ENCODE assay signal across 24 mouse cellular contexts in genomic region chr10:70847341-70847882, GRCm38 (mm10).
DNase-seq lines count a peak whose midpoint lies in the region; ATAC-seq and TF ChIP-seq lines count a peak whose summit lies in the region.
"Had no signal": no experiment of that assay in that cellular context is flagged by ENCODE, and none has a peak within 500 bp of the region (broad histone marks: within the 10 kb centered on the region; RNA-seq: fewer than 3 reads in every experiment).

No protein-coding gene starts in this region.

- H3K27me3 ChIP-seq in heart, embryonic 11.5 days (ENCODE audit: control insufficient read depth, insufficient read depth, low read length): no peaks in the 10 kb centered on the region
- no peaks in the 10 kb centered on the region for H3K27me3 ChIP-seq in ES-Bruce4 (ENCODE audit: control insufficient read depth, insufficient read depth, low read length, poor library complexity, severe bottlenecking)
- H3K27me3 ChIP-seq: embryonic facial prominence, embryonic 15.5 days; heart, embryonic 15.5 days; limb, embryonic 13.5 days; liver, embryonic 13.5 days; lung, embryonic 15.5 days; midbrain, embryonic 15.5 days; neural tube, embryonic 15.5 days; Patski had no signal

- H3K27ac ChIP-seq in heart, embryonic 11.5 days (ENCODE audit: low read depth, low read length): 0 out of 2 replicates have a peak overlapping the region, but pooled peaks have one; percentile 29
- H3K27ac ChIP-seq in ES-Bruce4 (ENCODE audit: insufficient read depth, low read length): 0 out of 2 replicates have a peak overlapping the region, but pooled peaks have one; percentile 29
- peak overlapping the region; percentile 85 for H3K27ac ChIP-seq in embryonic fibroblast, embryonic 13.5 days (ENCODE audit: insufficient read depth, low read length)
- H3K27ac ChIP-seq: embryonic facial prominence, embryonic 15.5 days; forebrain, embryonic 10.5 days; heart, embryonic 15.5 days; hindbrain, postnatal 0 days; limb, embryonic 13.5 days; liver, embryonic 13.5 days; lung, embryonic 15.5 days; midbrain, embryonic 15.5 days; neural tube, embryonic 15.5 days had no signal

- no peaks in the 10 kb centered on the region for H3K9me3 ChIP-seq in heart, embryonic 11.5 days (replicated peaks; ENCODE audit: control insufficient read depth, low read length)
- peaks cover 6% of the 10 kb centered on the region for H3K9me3 ChIP-seq in ES-Bruce4 (replicated peaks; ENCODE audit: control insufficient read depth, insufficient read depth, low read length, poor library complexity, severe bottlenecking)
- H3K9me3 ChIP-seq: embryonic facial prominence, embryonic 15.5 days; heart, embryonic 15.5 days; limb, embryonic 13.5 days; lung, embryonic 15.5 days; midbrain, embryonic 15.5 days; neural tube, embryonic 15.5 days had no signal

- H3K4me1 ChIP-seq in heart, embryonic 11.5 days (ENCODE audit: control insufficient read depth, insufficient read depth, low read length): no peaks in the 10 kb centered on the region
- peaks cover 2% of the 10 kb centered on the region for H3K4me1 ChIP-seq in ES-Bruce4 (ENCODE audit: control insufficient read depth, insufficient read depth, low read length)
- H3K4me1 ChIP-seq in embryonic fibroblast, embryonic 13.5 days (ENCODE audit: control insufficient read depth, insufficient read depth, low read length): no peaks in the 10 kb centered on the region
- H3K4me1 ChIP-seq: embryonic facial prominence, embryonic 15.5 days; heart, embryonic 15.5 days; limb, embryonic 13.5 days; liver, embryonic 13.5 days; lung, embryonic 15.5 days; midbrain, embryonic 15.5 days; neural tube, embryonic 15.5 days had no signal

- 72% methylated on average over 3 of the region's 3 CpGs for WGBS in heart, embryonic 11.5 days (ENCODE audit: insufficient replicate concordance)

- no peak for TF ChIP-seq EP300 in ES-Bruce4 (IDR thresholded peaks at IDR 0.05; ENCODE audit: insufficient read depth, low read depth, low read length)

- no peak for TF ChIP-seq POLR2A in ES-Bruce4 (IDR thresholded peaks at IDR 0.05; ENCODE audit: insufficient read depth, low read length)
- TF ChIP-seq POLR2A in embryonic fibroblast, embryonic 13.5 days (IDR thresholded peaks at IDR 0.05; ENCODE audit: low read depth, low read length): no peak

- H3K4me3 ChIP-seq in heart, embryonic 11.5 days (ENCODE audit: low read depth, low read length): no peak overlapping the region
- H3K4me3 ChIP-seq in ES-Bruce4 (ENCODE audit: low read depth, low read length): no peak overlapping the region
- no peak overlapping the region for H3K4me3 ChIP-seq in embryonic fibroblast, embryonic 13.5 days (ENCODE audit: insufficient read depth, low read length)
- H3K4me3 ChIP-seq: embryonic facial prominence, embryonic 15.5 days; forebrain, embryonic 10.5 days; heart, embryonic 15.5 days; limb, embryonic 13.5 days; liver, embryonic 13.5 days; lung, embryonic 15.5 days; midbrain, embryonic 15.5 days; neural tube, embryonic 15.5 days had no signal

- no peak overlapping the region for H3K9ac ChIP-seq in heart, embryonic 11.5 days (ENCODE audit: low read depth, low read length)
- no peak overlapping the region for H3K9ac ChIP-seq in ES-Bruce4 (ENCODE audit: low read depth, poor library complexity, severe bottlenecking)
- H3K9ac ChIP-seq: embryonic facial prominence, embryonic 15.5 days; forebrain, postnatal 0 days; heart, embryonic 15.5 days; limb, embryonic 13.5 days; liver, embryonic 13.5 days; lung, embryonic 15.5 days; midbrain, embryonic 15.5 days; neural tube, embryonic 15.5 days had no signal

- no peak for TF ChIP-seq CTCF in ES-Bruce4 (IDR thresholded peaks at IDR 0.05; ENCODE audit: low read depth, low read length)
- TF ChIP-seq CTCF in embryonic fibroblast, embryonic 13.5 days (IDR thresholded peaks at IDR 0.05; ENCODE audit: borderline replicate concordance, insufficient read depth, low read length): no peak

- ATAC-seq in heart, embryonic 11.5 days (replicated peaks; ENCODE audit: insufficient number of reproducible peaks, low FRiP score, low TSS enrichment): no peak
- ATAC-seq: activated CD4-positive, CD25-positive, alpha-beta regulatory T cell, adult 4 months; forebrain, postnatal 0 days; hindbrain, postnatal 0 days; intestine, postnatal 0 days; midbrain, embryonic 15.5 days; Patski had no signal

- no peaks in the 10 kb centered on the region for H3K36me3 ChIP-seq in heart, embryonic 11.5 days (ENCODE audit: control insufficient read depth, insufficient read depth, low read length)
- no peaks in the 10 kb centered on the region for H3K36me3 ChIP-seq in ES-Bruce4 (ENCODE audit: control insufficient read depth, insufficient read depth, low read length, poor library complexity, severe bottlenecking)
- H3K36me3 ChIP-seq: embryonic facial prominence, embryonic 15.5 days; forebrain, embryonic 10.5 days; heart, embryonic 15.5 days; limb, embryonic 13.5 days; liver, embryonic 13.5 days; lung, embryonic 15.5 days; midbrain, embryonic 15.5 days; neural tube, embryonic 15.5 days had no signal

- intact Hi-C loops in heart, postnatal 14 days (cut with DNase I): no loop called here
- intact Hi-C loops in gastrocnemius, postnatal 14 days (cut with DNase I; ENCODE audit: low total_unique reads): no loop called here

- no peak overlapping the region for H3K4me2 ChIP-seq in heart, embryonic 11.5 days
- H3K4me2 ChIP-seq: embryonic facial prominence, embryonic 15.5 days; heart, embryonic 15.5 days; limb, embryonic 13.5 days; liver, embryonic 13.5 days; lung, embryonic 15.5 days; midbrain, embryonic 15.5 days; neural tube, embryonic 15.5 days had no signal

- DNase-seq in heart, postnatal 14 days: no peak
- peak; percentile 97 for DNase-seq in 3T3-L1 (ENCODE audit: low read depth, low spot score)
- no peak for DNase-seq in gastrocnemius, postnatal 14 days
- DNase-seq in spleen, postnatal 10 days (ENCODE audit: low spot score in 2 of 2): no peak
- DNase-seq: cerebellum, postnatal 14 days; forebrain, postnatal 0 days; gastrocnemius, postnatal 10 days; heart, adult 18-20 months; liver, embryonic 13.5 days; spleen, adult 18-20 months had no signal

Comparison
In these comparisons a context has a peak if more than half of its experiments do, and no peak if none do; other contexts are left out.
1. H3K27ac ChIP-seq: peak in every context shown above with its lines; median percentile 85 in embryonic fibroblast, embryonic 13.5 days; 29 in heart, embryonic 11.5 days; 29 in ES-Bruce4.